Mouse (Mus musculus): ENCODE data around the gene Pax6. TPM values are rescaled to one million over a fixed set of nuclear protein-coding genes. Genes with fewer than 3 reads are reported as not detected.
A peak's percentile ranks its signal among the peaks of the same experiment; 100 is the strongest.

The Pax6 gene
- polyA plus RNA-seq, 1 experiment from 2014 or later = 0.54 TPM

DNA sequence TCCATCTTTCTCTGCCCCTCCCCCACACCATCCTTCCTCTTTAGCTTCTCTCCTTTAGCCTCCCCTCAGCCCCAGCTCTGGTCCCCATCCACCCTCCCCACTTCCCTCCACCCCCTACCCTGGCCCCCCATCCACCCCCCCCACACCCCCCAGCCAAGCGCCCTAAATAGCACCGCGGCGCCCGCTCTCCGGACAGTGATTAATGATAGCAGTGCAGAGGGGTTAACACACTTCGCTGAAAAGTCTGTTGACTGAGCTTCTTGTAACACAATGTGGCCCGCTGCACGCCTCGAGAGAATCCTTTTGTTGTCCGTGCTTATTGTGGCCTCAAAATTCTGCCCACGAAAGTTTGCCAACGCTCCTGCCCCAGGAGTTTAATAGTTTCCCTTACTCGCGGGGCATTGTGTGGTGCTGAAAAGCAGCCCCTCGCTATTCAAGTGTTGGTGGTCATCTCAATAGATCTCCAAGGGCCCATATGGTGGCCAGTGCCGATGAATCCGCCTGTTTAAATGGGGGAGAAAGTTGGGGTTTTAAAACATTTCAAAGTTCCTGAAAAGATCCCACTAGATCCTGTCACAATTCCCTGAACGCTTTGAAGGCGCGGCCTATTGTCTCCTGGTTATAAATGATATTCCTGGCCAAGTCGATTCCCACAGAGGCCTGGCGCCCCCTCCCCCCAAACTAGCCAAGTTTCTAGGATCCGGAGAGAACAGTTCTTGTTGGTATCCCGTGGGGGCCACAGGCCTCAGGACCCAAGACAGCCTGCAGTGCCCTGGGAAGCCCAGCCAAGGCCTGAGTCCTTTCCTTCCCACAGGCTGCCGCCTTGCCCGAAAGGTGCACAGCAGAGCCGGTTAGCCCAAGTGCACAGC, 21.3 kb downstream of the Pax6 start:
- no peaks in the 10 kb centered on the region for H3K9me3 ChIP-seq
- H3K27ac ChIP-seq = no peak overlapping the region
- 3% methylated on average over 28 of the region's 28 CpGs for WGBS
- peaks cover 30% of the 10 kb centered on the region for H3K4me1 ChIP-seq
- no peaks in the 10 kb centered on the region for H3K36me3 ChIP-seq
- peak overlapping the region; percentile 52 for H3K4me3 ChIP-seq
- no peak for DNase-seq (ENCODE audit: low spot score)
- H3K27me3 ChIP-seq (ENCODE audit: insufficient read depth, poor library complexity, severe bottlenecking) = peaks cover 88% of the 10 kb centered on the region

GRCm38 (mm10) chr2:105691296-105691695, 22.6 kb downstream of the Pax6 start:
- H3K4me1 ChIP-seq = peaks cover 30% of the 10 kb centered on the region
- H3K9me3 ChIP-seq = no peaks in the 10 kb centered on the region
- H3K27ac ChIP-seq = no peak overlapping the region
- no peak overlapping the region for H3K4me3 ChIP-seq
- 9% methylated on average over 10 of the region's 10 CpGs for WGBS
- H3K27me3 ChIP-seq (ENCODE audit: insufficient read depth, poor library complexity, severe bottlenecking) = peaks cover 79% of the 10 kb centered on the region
- no peaks in the 10 kb centered on the region for H3K36me3 ChIP-seq
- no peak for DNase-seq (ENCODE audit: low spot score)

DNA sequence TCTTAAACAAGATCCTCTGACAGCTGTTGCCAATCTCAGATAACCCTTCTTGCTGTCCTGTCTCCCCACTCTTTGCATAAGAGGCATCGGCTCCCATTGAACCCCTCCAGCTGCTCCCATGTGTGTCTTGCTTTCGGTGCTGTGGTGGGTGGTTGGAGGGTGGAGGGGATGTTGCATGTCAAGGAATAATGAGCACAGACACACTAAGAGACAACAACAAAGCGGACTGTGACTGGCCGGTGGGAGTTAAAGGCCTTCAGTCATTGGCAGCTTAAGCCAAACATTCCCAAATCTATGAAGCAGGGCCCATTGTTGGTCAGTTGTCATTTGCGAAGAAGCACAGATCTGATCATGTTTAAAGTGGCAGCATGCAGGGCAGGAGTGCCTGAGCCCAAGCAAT, 29.0 kb downstream of the Pax6 start:
- Histone ChIP-seq H3K27ac (no peak overlapping the region), H3K36me3 (no peaks in the 10 kb centered on the region), H3K9me3 (no peaks in the 10 kb centered on the region), H3K4me3 (no peak overlapping the region), H3K4me1 (no peaks in the 10 kb centered on the region), H3K27me3 (ENCODE audit: insufficient read depth, poor library complexity, severe bottlenecking) (peaks cover 17% of the 10 kb centered on the region)
- WGBS = 83% methylated on average over 5 of the region's 5 CpGs
- DNase-seq (ENCODE audit: low spot score) = no peak

DNA sequence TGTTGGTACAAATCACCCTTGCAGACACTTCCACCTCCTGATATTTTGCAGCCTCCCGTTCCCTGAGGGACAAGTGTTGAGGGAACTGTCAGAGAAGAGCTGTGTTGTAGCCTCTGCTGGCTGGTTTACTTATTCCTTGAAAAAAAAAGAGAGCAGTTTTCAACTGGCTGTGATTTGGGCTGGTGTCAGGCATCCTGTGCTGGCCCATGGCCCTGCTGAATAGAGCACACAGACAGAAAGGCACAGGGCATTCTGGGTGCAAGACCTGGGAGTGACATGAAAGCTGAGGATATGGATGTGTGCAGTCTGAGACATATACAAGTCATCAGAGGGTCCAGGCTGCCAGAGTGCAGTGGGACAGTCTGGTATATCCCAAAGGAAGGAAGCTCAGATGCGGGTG, 29.9 kb downstream of the Pax6 start:
- H3K36me3 ChIP-seq = no peaks in the 10 kb centered on the region

DNA sequence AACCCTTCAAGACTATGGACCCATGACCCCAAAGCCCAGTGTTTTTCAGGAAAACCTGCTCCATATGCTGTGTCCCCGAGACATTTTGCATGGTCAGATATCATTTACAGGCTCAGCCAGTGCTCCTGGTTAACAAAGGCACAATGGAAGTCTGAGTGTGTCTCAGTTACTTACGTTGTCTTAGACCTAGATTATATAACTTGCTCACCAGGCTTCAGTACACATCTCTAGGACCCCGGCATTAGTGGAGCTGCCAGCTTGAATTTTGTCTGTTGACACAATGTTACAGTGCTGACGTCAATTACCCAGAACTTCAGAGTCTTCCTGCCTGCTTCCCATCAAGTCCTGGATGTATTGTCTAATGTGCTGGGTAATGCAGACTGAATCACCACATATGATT, 33.1 kb downstream of the Pax6 start:
- no peak for DNase-seq (ENCODE audit: low spot score)
- H3K4me1 ChIP-seq = no peaks in the 10 kb centered on the region
- WGBS = 56% methylated on average over 4 of the region's 4 CpGs
- H3K9me3 ChIP-seq = no peaks in the 10 kb centered on the region
- no peak overlapping the region for H3K27ac ChIP-seq
- H3K27me3 ChIP-seq (ENCODE audit: insufficient read depth, poor library complexity, severe bottlenecking) = no peaks in the 10 kb centered on the region
- H3K4me3 ChIP-seq = no peak overlapping the region
- H3K36me3 ChIP-seq = no peaks in the 10 kb centered on the region

More for the DNA sequence above, 29.9 kb downstream of the Pax6 start:
- Histone ChIP-seq H3K9me3 (no peaks in the 10 kb centered on the region), H3K27ac (no peak overlapping the region), H3K4me1 (no peaks in the 10 kb centered on the region), H3K27me3 (ENCODE audit: insufficient read depth, poor library complexity, severe bottlenecking) (peaks cover 9% of the 10 kb centered on the region), H3K4me3 (no peak overlapping the region)
- 59% methylated on average over 2 of the region's 2 CpGs for WGBS
- DNase-seq (ENCODE audit: low spot score) = no peak

- no peaks in the 10 kb centered on the region for H3K36me3 ChIP-seq
- H3K27me3 ChIP-seq (ENCODE audit: insufficient read depth, poor library complexity, severe bottlenecking) = no peaks in the 10 kb centered on the region
- no peak overlapping the region for H3K27ac ChIP-seq
- DNase-seq (ENCODE audit: low spot score) = no peak
- H3K9me3 ChIP-seq = no peaks in the 10 kb centered on the region
- no peak overlapping the region for H3K4me3 ChIP-seq
- no peaks in the 10 kb centered on the region for H3K4me1 ChIP-seq
- WGBS = 82% methylated on average over 10 of the region's 10 CpGs
Observed at GRCm38 (mm10) chr2:105702586-105702985, 33.9 kb downstream of the Pax6 start.

- H3K4me3 ChIP-seq = no peak overlapping the region
- no peaks in the 10 kb centered on the region for H3K27me3 ChIP-seq (ENCODE audit: insufficient read depth, poor library complexity, severe bottlenecking)
- no peaks in the 10 kb centered on the region for H3K9me3 ChIP-seq
- 87% methylated on average over 2 of the region's 2 CpGs for WGBS
- no peak for DNase-seq (ENCODE audit: low spot score)
- no peaks in the 10 kb centered on the region for H3K36me3 ChIP-seq
- no peak overlapping the region for H3K27ac ChIP-seq
- H3K4me1 ChIP-seq = no peaks in the 10 kb centered on the region
Observed at GRCm38 (mm10) chr2:105705320-105705719, 36.6 kb downstream of the Pax6 start.

GRCm38 (mm10) chr2:105709126-105709525, 40.4 kb downstream of the Pax6 start:
- 89% methylated on average over 3 of the region's 3 CpGs for WGBS
- H3K36me3 ChIP-seq = no peaks in the 10 kb centered on the region
- H3K27ac ChIP-seq = no peak overlapping the region
- H3K4me3 ChIP-seq = no peak overlapping the region
- no peak for DNase-seq (ENCODE audit: low spot score)
- H3K27me3 ChIP-seq (ENCODE audit: insufficient read depth, poor library complexity, severe bottlenecking) = peaks cover 10% of the 10 kb centered on the region; the same call in 1 of the 2 replicates
- no peaks in the 10 kb centered on the region for H3K9me3 ChIP-seq
- H3K4me1 ChIP-seq = no peaks in the 10 kb centered on the region

DNA sequence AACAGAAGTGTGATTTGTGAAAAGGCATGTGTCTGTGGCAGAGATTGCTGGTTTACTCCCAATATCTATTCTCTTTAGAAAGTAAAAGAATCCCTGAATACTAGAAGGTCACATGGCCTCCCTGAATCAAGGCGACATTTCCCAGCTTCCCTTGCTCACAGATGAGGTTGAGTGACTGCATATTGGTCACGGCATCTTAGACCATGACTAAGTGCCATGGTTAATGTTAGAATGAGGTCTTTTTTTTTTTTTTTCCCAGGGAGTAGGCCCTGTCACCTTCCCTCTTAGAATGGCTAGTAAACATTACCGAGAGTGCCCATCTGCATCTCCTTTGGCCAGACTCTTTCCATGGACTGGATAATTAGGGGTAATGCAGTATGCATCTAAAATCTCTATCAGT, 41.8 kb downstream of the Pax6 start:
- no peaks in the 10 kb centered on the region for H3K36me3 ChIP-seq
- peaks cover 10% of the 10 kb centered on the region; the same call in 1 of the 2 replicates for H3K27me3 ChIP-seq (ENCODE audit: insufficient read depth, poor library complexity, severe bottlenecking)
- H3K4me1 ChIP-seq = no peaks in the 10 kb centered on the region
- DNase-seq (ENCODE audit: low spot score) = no peak
- H3K9me3 ChIP-seq = no peaks in the 10 kb centered on the region
- H3K27ac ChIP-seq = no peak overlapping the region
- 91% methylated on average over 3 of the region's 3 CpGs for WGBS
- H3K4me3 ChIP-seq = no peak overlapping the region

DNA sequence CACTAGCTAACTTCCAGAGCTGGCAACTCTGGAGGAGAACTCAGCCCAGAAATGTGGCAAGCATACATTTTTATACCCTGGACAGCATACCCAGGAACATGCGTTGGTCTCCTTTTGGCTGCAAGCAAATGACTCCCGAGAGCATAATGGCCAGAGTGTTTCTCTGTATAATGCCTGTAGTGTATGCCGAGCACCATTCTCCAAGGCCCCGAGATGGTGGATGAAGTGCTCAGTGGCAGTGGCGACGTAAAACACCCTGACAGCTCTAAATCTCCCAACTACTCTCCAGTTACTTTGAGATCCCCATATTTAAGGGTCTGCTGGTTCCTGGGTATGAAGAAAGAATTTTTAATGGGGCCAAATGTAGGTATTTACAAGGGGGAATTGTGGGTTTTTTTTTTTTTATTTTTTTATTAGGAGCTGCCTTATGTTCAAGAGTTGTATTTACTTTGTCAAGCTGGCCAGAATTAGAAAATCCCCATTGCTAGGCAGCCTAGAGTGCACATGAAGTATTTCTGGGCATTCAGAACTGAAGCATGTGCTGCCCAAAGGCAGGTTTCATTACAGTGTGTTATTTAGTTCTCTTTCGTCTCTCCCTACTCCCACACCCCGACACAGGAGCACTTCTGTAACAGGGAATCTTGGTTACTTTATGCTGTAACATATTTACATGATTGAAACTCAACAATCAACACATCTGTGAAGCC, 46.9 kb downstream of the Pax6 start:
- Histone ChIP-seq H3K4me1 (no peaks in the 10 kb centered on the region), H3K9me3 (no peaks in the 10 kb centered on the region), H3K4me3 (no peak overlapping the region), H3K36me3 (no peaks in the 10 kb centered on the region), H3K27me3 (ENCODE audit: insufficient read depth, poor library complexity, severe bottlenecking) (peaks cover 24% of the 10 kb centered on the region; the same call in 1 of the 2 replicates), H3K27ac (no peak overlapping the region)
- WGBS = 80% methylated on average over 8 of the region's 8 CpGs
- DNase-seq (ENCODE audit: low spot score) = no peak

DNA sequence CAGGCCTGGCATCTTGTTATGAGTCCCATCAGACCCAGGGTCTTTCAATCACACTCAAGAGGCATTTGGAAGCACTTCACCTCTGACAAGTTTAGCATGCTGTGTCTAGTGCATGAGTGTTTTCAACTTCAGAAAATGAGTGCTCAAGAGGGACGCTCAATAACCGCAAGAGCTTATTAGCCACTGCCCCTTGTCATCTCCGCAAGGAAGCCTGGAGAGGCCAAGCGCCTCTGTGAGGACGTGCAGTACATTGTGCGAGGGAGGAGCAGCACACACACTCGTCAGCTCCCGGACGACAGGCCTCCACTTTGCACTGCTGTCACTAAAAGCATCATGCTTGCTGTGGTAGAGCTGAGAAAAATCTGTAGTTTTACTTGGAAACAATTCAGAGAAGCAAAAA, 58.0 kb downstream of the Pax6 start:
- Histone ChIP-seq H3K9me3 (no peaks in the 10 kb centered on the region), H3K4me1 (no peaks in the 10 kb centered on the region), H3K4me3 (no peak overlapping the region), H3K27me3 (ENCODE audit: insufficient read depth, poor library complexity, severe bottlenecking) (peaks cover 61% of the 10 kb centered on the region), H3K27ac (no peak overlapping the region), H3K36me3 (no peaks in the 10 kb centered on the region)
- WGBS = 41% methylated on average over 9 of the region's 9 CpGs
- no peak for DNase-seq (ENCODE audit: low spot score)

- H3K4me3 ChIP-seq = no peak overlapping the region
- peaks cover 47% of the 10 kb centered on the region for H3K27me3 ChIP-seq (ENCODE audit: insufficient read depth, poor library complexity, severe bottlenecking)
- no peak overlapping the region for H3K27ac ChIP-seq
- no peak for DNase-seq (ENCODE audit: low spot score)
- no peaks in the 10 kb centered on the region for H3K36me3 ChIP-seq
- WGBS = 91% methylated on average over 3 of the region's 3 CpGs
- H3K4me1 ChIP-seq = no peaks in the 10 kb centered on the region
- H3K9me3 ChIP-seq = no peaks in the 10 kb centered on the region
Observed at GRCm38 (mm10) chr2:105730704-105731103, 62.0 kb downstream of the Pax6 start.

- no peak overlapping the region for H3K4me3 ChIP-seq
- DNase-seq (ENCODE audit: low spot score) = no peak
- no peaks in the 10 kb centered on the region for H3K36me3 ChIP-seq
- no peak overlapping the region for H3K27ac ChIP-seq
- H3K27me3 ChIP-seq (ENCODE audit: insufficient read depth, poor library complexity, severe bottlenecking) = peaks cover 19% of the 10 kb centered on the region
- H3K9me3 ChIP-seq = no peaks in the 10 kb centered on the region
- no peaks in the 10 kb centered on the region for H3K4me1 ChIP-seq
Observed at GRCm38 (mm10) chr2:105736166-105736565, 67.5 kb downstream of the Pax6 start.
